Mouse (Mus musculus): ENCODE results near the gene Pard3. TPM values are rescaled to one million over a fixed set of nuclear protein-coding genes. Genes with fewer than 3 reads are reported as not detected.
A peak's percentile ranks its signal among the peaks of the same experiment; 100 is the strongest.

Gene Pard3
- polyA plus RNA-seq, 2 experiments = 4.5 TPM

DNA sequence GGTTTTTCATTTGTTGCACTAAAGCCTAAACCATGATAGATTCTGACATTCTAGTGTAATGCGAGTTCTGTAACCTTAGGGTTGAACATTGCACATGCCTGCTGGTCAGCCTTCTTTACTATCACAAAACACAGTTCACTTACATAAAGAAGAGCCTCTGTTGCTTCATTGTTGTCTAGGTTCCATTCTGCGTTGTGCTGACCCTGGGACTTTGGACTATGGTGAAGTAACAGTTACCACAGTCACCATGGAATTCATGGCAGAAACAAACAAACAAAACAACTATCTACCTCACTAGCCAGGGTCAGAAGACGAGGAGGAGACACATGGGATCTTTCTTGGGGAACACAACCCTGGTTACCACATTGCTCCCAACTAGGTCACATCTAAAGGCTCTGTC is 476.1 kb downstream of the Pard3 start:
- H3K4me1 ChIP-seq (replicated peaks; ENCODE audit: control insufficient read depth in 2 of 2, insufficient read depth in 2 of 2, low read length in 1 of 2) = 0 out of 4 replicates have a peak, but pooled peaks cover 0 to 1% of the 10 kb centered on the region in 2 experiments
- no peaks in the 10 kb centered on the region for H3K36me3 ChIP-seq (replicated peaks; ENCODE audit: control insufficient read depth, insufficient read depth, low read depth)
- 52% methylated on average over 3 of the region's 3 CpGs for WGBS (ENCODE audit: insufficient replicate concordance)
- H3K27ac ChIP-seq = no peak overlapping the region
- no peak overlapping the region for H3K4me3 ChIP-seq (ENCODE audit: insufficient read depth in 1 of 2, low read depth in 2 of 2, low read length in 2 of 2)
- DNase-seq (ENCODE audit: low read depth in 3 of 3, low spot score in 3 of 3) = no peak
- TF ChIP-seq CTCF (IDR thresholded peaks at IDR 0.05; ENCODE audit: low read depth) (no peak), EP300 (IDR thresholded peaks at IDR 0.05; ENCODE audit: low read depth) (no peak)
- ATAC-seq (ENCODE audit: insufficient read depth) = no peak
- no peak overlapping the region for H3K4me2 ChIP-seq (ENCODE audit: low read depth)
- no peak overlapping the region for H3K9ac ChIP-seq (replicated peaks)
- no peaks in the 10 kb centered on the region for H3K9me3 ChIP-seq (ENCODE audit: control insufficient read depth, low read length)
- no peaks in the 10 kb centered on the region for H3K27me3 ChIP-seq (ENCODE audit: control insufficient read depth, insufficient read depth, low read length)

DNA sequence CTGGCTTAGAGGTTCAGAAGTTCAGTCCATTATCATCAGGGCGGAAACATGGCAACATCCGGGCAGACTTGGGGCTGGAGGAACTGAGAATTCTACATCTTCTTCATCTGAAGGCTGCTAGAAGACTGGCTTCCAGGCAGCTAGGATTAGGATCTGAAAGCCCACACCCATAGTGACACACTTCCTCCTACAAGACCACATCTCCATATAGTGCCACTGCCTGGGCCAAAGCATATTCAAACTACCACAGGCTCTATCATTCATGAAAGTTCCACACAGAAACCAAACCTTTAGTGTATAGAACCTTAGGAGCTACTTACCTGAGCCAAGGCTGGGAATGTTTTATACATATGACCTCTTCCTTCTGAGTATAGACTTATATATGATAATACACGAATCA is 476.6 kb downstream of the Pard3 start:
- Histone ChIP-seq H3K27me3 (ENCODE audit: control insufficient read depth, insufficient read depth, low read length) (no peaks in the 10 kb centered on the region), H3K9me3 (ENCODE audit: control insufficient read depth, low read length) (no peaks in the 10 kb centered on the region), H3K4me3 (ENCODE audit: insufficient read depth in 1 of 2, low read depth in 2 of 2, low read length in 2 of 2) (no peak overlapping the region), H3K36me3 (replicated peaks; ENCODE audit: control insufficient read depth, insufficient read depth, low read depth) (no peaks in the 10 kb centered on the region), H3K27ac (no peak overlapping the region), H3K4me2 (ENCODE audit: low read depth) (no peak overlapping the region), H3K4me1 (replicated peaks; ENCODE audit: control insufficient read depth in 2 of 2, insufficient read depth in 2 of 2, low read length in 1 of 2) (0 out of 4 replicates have a peak, but pooled peaks cover 0 to 1% of the 10 kb centered on the region in 2 experiments), H3K9ac (replicated peaks) (no peak overlapping the region)
- DNase-seq (ENCODE audit: low read depth in 3 of 3, low spot score in 3 of 3) (no peak), ATAC-seq (ENCODE audit: insufficient read depth) (no peak)
- no peak for TF ChIP-seq EP300 (IDR thresholded peaks at IDR 0.05; ENCODE audit: low read depth)
- no peak for TF ChIP-seq CTCF (IDR thresholded peaks at IDR 0.05; ENCODE audit: low read depth)
- WGBS (ENCODE audit: insufficient replicate concordance) = 65% methylated on average over 3 of the region's 3 CpGs

DNA sequence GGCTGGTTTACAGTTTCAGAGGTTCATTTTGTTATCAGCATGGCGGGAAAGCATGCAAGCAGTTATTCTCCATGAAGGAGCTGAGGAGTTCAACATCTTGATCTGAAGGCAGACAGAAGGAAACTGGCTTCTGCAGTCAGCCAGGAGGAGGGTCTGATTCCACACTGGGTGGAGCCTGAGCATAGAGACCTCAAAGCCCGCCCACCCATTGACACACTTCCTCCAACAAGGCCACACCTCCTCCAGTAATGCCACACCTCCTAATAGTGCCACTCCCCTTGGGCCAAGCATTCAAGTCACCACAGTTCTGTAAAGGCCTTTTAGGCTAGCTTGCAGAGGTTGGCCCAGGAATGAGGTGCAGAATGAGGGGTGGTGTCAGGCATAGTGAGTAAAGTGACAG is 478.5 kb downstream of the Pard3 start:
- no peak for TF ChIP-seq EP300 (IDR thresholded peaks at IDR 0.05; ENCODE audit: low read depth)
- no peak for TF ChIP-seq CTCF (IDR thresholded peaks at IDR 0.05; ENCODE audit: low read depth)
- Histone ChIP-seq H3K9ac (replicated peaks) (no peak overlapping the region), H3K4me3 (ENCODE audit: insufficient read depth in 1 of 2, low read depth in 2 of 2, low read length in 2 of 2) (no peak overlapping the region), H3K27ac (no peak overlapping the region), H3K9me3 (ENCODE audit: control insufficient read depth, low read length) (no peaks in the 10 kb centered on the region), H3K36me3 (replicated peaks; ENCODE audit: control insufficient read depth, insufficient read depth, low read depth) (no peaks in the 10 kb centered on the region), H3K4me2 (ENCODE audit: low read depth) (no peak overlapping the region), H3K27me3 (ENCODE audit: control insufficient read depth, insufficient read depth, low read length) (no peaks in the 10 kb centered on the region), H3K4me1 (replicated peaks; ENCODE audit: control insufficient read depth in 2 of 2, insufficient read depth in 2 of 2, low read length in 1 of 2) (0 out of 4 replicates have a peak, but pooled peaks cover 0 to 1% of the 10 kb centered on the region in 2 experiments)
- peak; percentile 68; the same call in 1 of the 2 replicates for ATAC-seq (ENCODE audit: insufficient read depth)
- WGBS (ENCODE audit: insufficient replicate concordance) = 51% methylated on average over 2 of the region's 2 CpGs
- no peak for DNase-seq (ENCODE audit: low read depth in 3 of 3, low spot score in 3 of 3)

DNA sequence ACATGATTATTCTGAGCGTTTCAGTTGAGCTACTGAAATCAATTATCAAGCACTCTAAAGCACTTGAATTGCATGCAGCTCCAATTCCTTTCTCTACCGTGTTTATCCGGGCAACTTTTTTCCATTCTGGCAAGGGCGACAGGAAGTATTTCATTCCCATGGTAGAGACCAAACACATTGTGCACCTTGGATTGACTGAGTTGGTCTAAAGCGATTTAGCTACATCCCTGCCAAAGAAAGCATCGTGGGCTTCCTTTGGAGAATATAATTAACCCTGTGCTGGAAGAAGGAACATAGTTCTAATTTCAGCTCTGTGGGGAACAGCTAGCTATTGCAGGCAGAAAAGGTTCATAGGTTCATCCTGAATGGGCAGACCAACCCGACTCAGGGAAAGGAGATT is 480.0 kb downstream of the Pard3 start:
- Histone ChIP-seq H3K9me3 (ENCODE audit: control insufficient read depth, low read length) (no peaks in the 10 kb centered on the region), H3K4me3 (ENCODE audit: insufficient read depth in 1 of 2, low read depth in 2 of 2, low read length in 2 of 2) (no peak overlapping the region), H3K4me1 (replicated peaks; ENCODE audit: control insufficient read depth in 2 of 2, insufficient read depth in 2 of 2, low read length in 1 of 2) (0 out of 4 replicates have a peak, but pooled peaks cover 0 to 1% of the 10 kb centered on the region in 2 experiments), H3K36me3 (replicated peaks; ENCODE audit: control insufficient read depth, insufficient read depth, low read depth) (no peaks in the 10 kb centered on the region), H3K9ac (replicated peaks) (no peak overlapping the region), H3K27ac (no peak overlapping the region), H3K4me2 (ENCODE audit: low read depth) (no peak overlapping the region), H3K27me3 (ENCODE audit: control insufficient read depth, insufficient read depth, low read length) (no peaks in the 10 kb centered on the region)
- WGBS (ENCODE audit: insufficient replicate concordance) = 60% methylated on average over 7 of the region's 7 CpGs
- no peak for DNase-seq (ENCODE audit: low read depth in 3 of 3, low spot score in 3 of 3)
- ATAC-seq (ENCODE audit: insufficient read depth) = no peak
- TF ChIP-seq EP300 (IDR thresholded peaks at IDR 0.05; ENCODE audit: low read depth) (no peak), CTCF (IDR thresholded peaks at IDR 0.05; ENCODE audit: low read depth) (no peak)

DNA sequence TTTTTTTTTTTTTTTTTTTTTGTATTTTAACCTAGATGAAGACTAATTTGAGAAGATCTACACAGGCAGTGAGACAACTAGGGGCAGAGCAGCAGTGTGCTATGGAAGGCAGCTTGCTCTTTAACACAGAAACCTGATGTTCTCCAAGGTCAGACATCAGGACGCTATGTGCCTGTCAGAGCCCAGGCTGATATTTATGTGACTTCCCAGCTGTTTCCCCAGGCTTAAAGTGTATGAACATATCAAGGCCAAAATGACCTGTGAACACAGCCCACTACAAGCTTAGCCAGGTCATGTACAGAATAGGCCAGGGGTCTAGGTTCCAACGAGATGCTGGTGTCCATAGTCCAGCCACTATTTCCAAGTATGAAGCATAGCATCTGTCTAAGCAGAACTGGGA is 482.5 kb downstream of the Pard3 start:
- Histone ChIP-seq H3K9ac (replicated peaks) (no peak overlapping the region), H3K4me2 (ENCODE audit: low read depth) (no peak overlapping the region), H3K9me3 (ENCODE audit: control insufficient read depth, low read length) (no peaks in the 10 kb centered on the region), H3K4me1 (replicated peaks; ENCODE audit: control insufficient read depth in 2 of 2, insufficient read depth in 2 of 2, low read length in 1 of 2) (no peaks in the 10 kb centered on the region), H3K4me3 (ENCODE audit: insufficient read depth in 1 of 2, low read depth in 2 of 2, low read length in 2 of 2) (no peak overlapping the region), H3K27ac (no peak overlapping the region), H3K36me3 (replicated peaks; ENCODE audit: control insufficient read depth, insufficient read depth, low read depth) (no peaks in the 10 kb centered on the region), H3K27me3 (ENCODE audit: control insufficient read depth, insufficient read depth, low read length) (no peaks in the 10 kb centered on the region)
- 51% methylated on average over 2 of the region's 2 CpGs for WGBS (ENCODE audit: insufficient replicate concordance)
- TF ChIP-seq CTCF (IDR thresholded peaks at IDR 0.05; ENCODE audit: low read depth) = no peak
- no peak for TF ChIP-seq EP300 (IDR thresholded peaks at IDR 0.05; ENCODE audit: low read depth)
- DNase-seq (ENCODE audit: low read depth in 3 of 3, low spot score in 3 of 3) (no peak), ATAC-seq (ENCODE audit: insufficient read depth) (no peak)
